Mouse (Mus musculus) liver, embryonic 13.5 days (tissue): ENCODE measurements at regions not wholly inside any gene's neighbourhood (a gene's known extent, or its start where the extent isn't known, plus 50 kb on each side); places are given as distances from the start of the nearest gene placed in this dataset.
"Not testable (repeated sequence)": the region's sequence is repeated elsewhere in the genome, so short reads cannot be mapped to it uniquely, and the experiment has no call there.

Experiments
- ATAC-seq: fragments of 200-750 bp; cut with Nextera tagmentation; 2 replicates; pipeline ENCODE4 v1.8.0; 2017; ENCODE audit warnings: low read depth, mild to moderate bottlenecking, moderate number of reproducible peaks, moderate library complexity
- DNase-seq: peaks from one replicate; pipeline ENCODE4 v3.0.0; 2022
- H3K27ac ChIP-seq: fragments of 300-500 bp; sonication (generic); 2 replicates; pipeline ENCODE4 v1.5.1; 2015; ENCODE audit warnings: moderate library complexity, mild to moderate bottlenecking, inconsistent platforms
- H3K27me3 ChIP-seq: fragments of 300-500 bp; sonication (generic); 2 replicates; pipeline ENCODE4 v1.6.1; 2015; ENCODE audit warnings: mild to moderate bottlenecking, inconsistent platforms
- H3K36me3 ChIP-seq: fragments of 300-500 bp; sonication (generic); 2 replicates; pipeline ENCODE4 v1.6.1; 2015; ENCODE audit warnings: mild to moderate bottlenecking, inconsistent platforms
- H3K4me1 ChIP-seq: fragments of 300-500 bp; sonication (generic); replicated peaks from 2 replicates; pipeline ENCODE4 v1.6.1; 2015; ENCODE audit warnings: inconsistent platforms
- H3K4me2 ChIP-seq: fragments of 300-500 bp; sonication (generic); 2 replicates; pipeline ENCODE4 v1.6.1; 2015; ENCODE audit warnings: inconsistent platforms, mild to moderate bottlenecking, moderate library complexity
- H3K4me3 ChIP-seq: fragments of 300-500 bp; sonication (generic); replicated peaks from 2 replicates; pipeline ENCODE4 v1.5.1; 2015; ENCODE audit warnings: mild to moderate bottlenecking, inconsistent platforms
- H3K9ac ChIP-seq: fragments of 300-500 bp; sonication (generic); 2 replicates; pipeline ENCODE4 v1.6.1; 2015; ENCODE audit warnings: mild to moderate bottlenecking, inconsistent platforms
- H3K9me3 ChIP-seq: fragments of 300-500 bp; sonication (generic); replicated peaks from 2 replicates; pipeline ENCODE4 v1.6.1; 2016; ENCODE audit warnings: inconsistent platforms
- whole genome bisulfite sequencing: fragments of 180-500 bp; shearing (Covaris S2); methylation state at CpG from one replicate; pipeline ENCODE4 v1.1.7; 2015; ENCODE audit not compliant: insufficient replicate concordance; 5-methylcytosine and 5-hydroxymethylcytosine counted together

DNA sequence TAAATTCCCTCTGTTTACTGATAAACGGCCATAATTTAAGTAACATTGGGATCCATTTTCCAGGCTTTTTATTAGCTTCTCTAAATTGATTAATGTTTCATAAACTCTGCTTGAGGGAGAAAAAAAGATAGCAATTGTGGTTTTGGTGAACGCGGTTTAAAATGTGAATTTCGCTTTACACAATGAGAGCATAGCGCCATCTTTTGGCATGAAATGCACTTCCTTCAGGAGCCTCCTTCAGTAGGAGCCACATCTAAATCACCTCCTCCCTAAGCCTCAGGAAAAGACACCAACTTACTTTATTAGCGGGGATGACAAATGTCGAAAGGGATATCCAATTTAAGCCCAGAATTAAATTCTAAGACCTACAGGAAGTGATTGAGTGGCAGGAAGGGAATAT is 309.1 kb downstream of the Trib2 start:
- Histone ChIP-seq H3K4me1 (no peaks in the 10 kb centered on the region), H3K36me3 (no peaks in the 10 kb centered on the region), H3K9ac (no peak overlapping the region), H3K27ac (no peak overlapping the region), H3K9me3 (no peaks in the 10 kb centered on the region), H3K4me3 (no peak overlapping the region), H3K27me3 (no peaks in the 10 kb centered on the region), H3K4me2 (no peak overlapping the region)
- ATAC-seq (no peak), DNase-seq (no peak)
- 21% methylated on average over 7 of the region's 7 CpGs for WGBS

DNA sequence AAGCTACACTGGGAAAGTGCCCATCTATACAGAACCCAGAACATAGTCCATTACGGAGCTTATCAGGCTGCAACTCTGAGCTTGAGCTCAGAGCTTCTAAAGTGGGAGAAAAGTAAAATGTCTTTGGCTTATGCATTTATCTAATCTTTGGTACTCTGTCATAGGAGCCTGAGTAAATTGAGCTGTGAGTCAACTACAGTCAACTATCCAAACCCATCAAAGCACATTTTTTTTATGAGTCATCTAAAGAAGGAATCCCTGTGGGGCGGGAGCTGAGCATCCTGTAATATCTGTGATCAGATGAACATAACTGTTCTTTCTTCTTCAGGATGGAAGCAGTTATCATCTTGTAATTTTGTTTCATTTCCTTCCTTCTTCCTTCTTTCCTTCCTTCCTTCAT is 323.1 kb downstream of the Trib2 start:
- H3K9ac ChIP-seq, result no peak overlapping the region
- no peak overlapping the region for H3K4me2 ChIP-seq
- DNase-seq (no peak), ATAC-seq (no peak)
- WGBS, result 53% methylated on average over 2 of the region's 2 CpGs
- no peaks in the 10 kb centered on the region for H3K27me3 ChIP-seq
- H3K9me3 ChIP-seq, result no peaks in the 10 kb centered on the region
- no peaks in the 10 kb centered on the region for H3K4me1 ChIP-seq
- no peak overlapping the region for H3K27ac ChIP-seq
- no peaks in the 10 kb centered on the region for H3K36me3 ChIP-seq
- H3K4me3 ChIP-seq, result no peak overlapping the region

DNA sequence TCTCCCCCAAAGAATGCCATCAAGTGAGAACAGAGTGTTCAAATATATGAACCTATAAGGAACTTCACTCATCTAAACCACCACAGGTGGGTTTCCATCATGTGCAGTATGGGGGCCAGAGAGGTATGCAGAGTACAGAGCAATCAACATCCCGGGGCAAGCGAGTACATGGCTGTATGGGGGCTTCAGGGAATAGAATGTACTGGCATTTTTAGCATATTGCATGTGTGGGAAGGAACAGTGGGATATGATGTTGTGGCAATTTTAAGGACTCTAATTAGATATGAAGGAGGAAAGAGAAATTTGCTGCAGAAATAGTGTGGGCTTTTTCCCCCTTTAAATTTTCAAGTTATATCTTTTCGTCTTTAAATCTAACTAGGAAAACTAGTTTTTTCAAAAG is 344.0 kb downstream of the Trib2 start:
- ATAC-seq (no peak), DNase-seq (no peak)
- Histone ChIP-seq H3K4me1 (no peaks in the 10 kb centered on the region), H3K9me3 (no peaks in the 10 kb centered on the region), H3K27ac (no peak overlapping the region), H3K9ac (no peak overlapping the region), H3K27me3 (no peaks in the 10 kb centered on the region), H3K4me2 (no peak overlapping the region), H3K36me3 (no peaks in the 10 kb centered on the region), H3K4me3 (no peak overlapping the region)
- WGBS, result 64% methylated on average over 3 of the region's 3 CpGs

GRCm38 (mm10) chr12:15459429-15459828 is 357.3 kb downstream of the Trib2 start:
- Histone ChIP-seq H3K4me1 (no peaks in the 10 kb centered on the region), H3K4me2 (no peak overlapping the region), H3K9me3 (no peaks in the 10 kb centered on the region; the same call in 1 of the 2 replicates), H3K36me3 (no peaks in the 10 kb centered on the region), H3K4me3 (no peak overlapping the region), H3K9ac (no peak overlapping the region), H3K27me3 (no peaks in the 10 kb centered on the region), H3K27ac (no peak overlapping the region)
- ATAC-seq (no peak), DNase-seq (no peak)
- 49% methylated on average over 1 of the region's 1 CpGs for WGBS

DNA sequence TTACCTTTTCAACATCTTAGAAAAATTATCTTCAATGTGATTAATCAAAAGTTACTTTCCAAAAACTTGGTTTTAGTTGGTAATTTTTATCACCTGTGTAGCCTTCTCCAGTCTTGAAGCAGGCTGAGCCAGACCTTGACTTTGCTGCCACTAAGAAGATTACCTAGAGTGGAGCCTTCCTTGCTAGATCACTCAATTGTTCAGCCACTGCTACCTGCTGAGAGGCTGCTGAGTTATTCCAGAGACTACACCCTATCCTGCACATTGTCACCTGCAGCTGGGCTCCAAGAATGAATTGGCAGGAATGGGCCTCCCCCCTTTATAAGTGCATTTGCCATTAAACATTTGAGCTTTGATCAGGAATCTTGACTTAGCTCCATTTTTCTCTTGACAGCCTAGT is 360.4 kb downstream of the Trib2 start:
- not testable (repeated sequence) for DNase-seq, H3K9ac ChIP-seq, H3K4me3 ChIP-seq, H3K36me3 ChIP-seq, H3K27ac ChIP-seq, H3K27me3 ChIP-seq, H3K9me3 ChIP-seq, H3K4me1 ChIP-seq, ATAC-seq, H3K4me2 ChIP-seq

- Histone ChIP-seq H3K36me3 (no peaks in the 10 kb centered on the region), H3K4me3 (no peak overlapping the region), H3K4me2 (no peak overlapping the region), H3K27me3 (no peaks in the 10 kb centered on the region), H3K9me3 (no peaks in the 10 kb centered on the region; the same call in 1 of the 2 replicates), H3K9ac (no peak overlapping the region), H3K27ac (no peak overlapping the region), H3K4me1 (no peaks in the 10 kb centered on the region)
- no peak for DNase-seq
- no peak for ATAC-seq
- WGBS, result 73% methylated on average over 2 of the region's 2 CpGs
Observed at GRCm38 (mm10) chr12:15455744-15456143, 361.0 kb downstream of the Trib2 start.

DNA sequence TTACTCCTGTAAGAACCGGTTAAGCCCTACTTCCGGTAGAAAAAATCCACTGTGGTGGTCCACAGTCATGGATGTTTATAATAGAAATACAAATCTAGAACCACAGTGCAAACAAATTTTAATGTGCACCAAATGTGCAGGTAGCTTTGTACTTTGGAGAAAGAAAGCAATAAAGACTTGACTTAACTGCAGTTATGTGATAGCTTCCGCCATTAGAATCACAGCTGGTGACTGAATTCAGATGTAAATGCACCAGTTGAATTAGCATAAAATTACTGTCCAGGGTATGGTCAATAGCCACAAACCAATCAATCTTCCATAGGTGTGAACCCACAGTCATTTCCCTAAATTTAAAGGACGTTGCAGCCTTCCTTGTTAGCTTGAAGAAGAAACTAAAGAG is 367.2 kb downstream of the Trib2 start:
- H3K4me1 ChIP-seq, result no peaks in the 10 kb centered on the region
- H3K4me2 ChIP-seq, result no peak overlapping the region
- 65% methylated on average over 4 of the region's 4 CpGs for WGBS
- no peak overlapping the region for H3K9ac ChIP-seq
- H3K4me3 ChIP-seq, result no peak overlapping the region
- no peak overlapping the region for H3K27ac ChIP-seq
- DNase-seq (no peak), ATAC-seq (no peak)
- H3K9me3 ChIP-seq, result no peaks in the 10 kb centered on the region; the same call in 1 of the 2 replicates
- H3K27me3 ChIP-seq, result no peaks in the 10 kb centered on the region
- H3K36me3 ChIP-seq, result no peaks in the 10 kb centered on the region

GRCm38 (mm10) chr12:15416180-15416766 is 400.4 kb downstream of the Trib2 start:
- Histone ChIP-seq H3K4me1 (no peaks in the 10 kb centered on the region), H3K27me3 (no peaks in the 10 kb centered on the region), H3K36me3 (no peaks in the 10 kb centered on the region), H3K9me3 (no peaks in the 10 kb centered on the region), H3K4me3 (no peak overlapping the region), H3K9ac (no peak overlapping the region), H3K27ac (no peak overlapping the region), H3K4me2 (no peak overlapping the region)
- DNase-seq (no peak), ATAC-seq (no peak)
- 12% methylated on average over 4 of the region's 4 CpGs for WGBS

GRCm38 (mm10) chr12:15410419-15410818 is 406.3 kb downstream of the Trib2 start:
- Histone ChIP-seq H3K36me3 (no peaks in the 10 kb centered on the region), H3K4me2 (no peak overlapping the region), H3K9ac (no peak overlapping the region), H3K4me1 (no peaks in the 10 kb centered on the region), H3K27ac (no peak overlapping the region), H3K9me3 (no peaks in the 10 kb centered on the region), H3K27me3 (no peaks in the 10 kb centered on the region), H3K4me3 (no peak overlapping the region)
- WGBS, result 57% methylated on average over 3 of the region's 3 CpGs
- DNase-seq, result no peak
- ATAC-seq, result no peak

DNA sequence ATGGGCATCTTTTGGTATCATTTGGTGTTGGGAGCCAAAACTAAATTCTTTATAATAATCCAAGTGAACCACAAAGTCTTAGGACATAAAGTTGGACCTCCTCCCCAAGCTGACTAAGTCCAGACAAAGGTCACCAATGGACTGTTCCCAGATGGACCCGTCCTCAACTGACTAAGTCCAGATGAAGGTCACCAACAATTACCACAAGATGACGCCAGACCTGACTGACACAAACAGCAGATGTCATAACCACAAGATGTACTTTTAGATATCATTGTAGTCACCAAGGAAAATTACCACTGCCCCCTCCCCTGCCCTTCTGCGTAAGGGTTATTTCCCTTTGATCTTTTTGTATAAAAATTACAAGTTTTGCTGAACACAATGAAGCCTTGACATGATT is 409.1 kb downstream of the Trib2 start:
- not testable (repeated sequence) for H3K4me3 ChIP-seq, H3K4me1 ChIP-seq, H3K4me2 ChIP-seq, H3K9me3 ChIP-seq, H3K27me3 ChIP-seq, DNase-seq, H3K9ac ChIP-seq, H3K27ac ChIP-seq, ATAC-seq, H3K36me3 ChIP-seq
- 42% methylated on average over 3 of the region's 3 CpGs for WGBS

GRCm38 (mm10) chr12:15392641-15393040 is 424.1 kb downstream of the Trib2 start:
- 59% methylated on average over 3 of the region's 3 CpGs for WGBS
- Histone ChIP-seq H3K4me1 (no peaks in the 10 kb centered on the region), H3K9ac (no peak overlapping the region), H3K36me3 (no peaks in the 10 kb centered on the region), H3K27me3 (no peaks in the 10 kb centered on the region), H3K27ac (no peak overlapping the region), H3K4me3 (no peak overlapping the region), H3K4me2 (no peak overlapping the region), H3K9me3 (no peaks in the 10 kb centered on the region)
- no peak for DNase-seq
- no peak for ATAC-seq

DNA sequence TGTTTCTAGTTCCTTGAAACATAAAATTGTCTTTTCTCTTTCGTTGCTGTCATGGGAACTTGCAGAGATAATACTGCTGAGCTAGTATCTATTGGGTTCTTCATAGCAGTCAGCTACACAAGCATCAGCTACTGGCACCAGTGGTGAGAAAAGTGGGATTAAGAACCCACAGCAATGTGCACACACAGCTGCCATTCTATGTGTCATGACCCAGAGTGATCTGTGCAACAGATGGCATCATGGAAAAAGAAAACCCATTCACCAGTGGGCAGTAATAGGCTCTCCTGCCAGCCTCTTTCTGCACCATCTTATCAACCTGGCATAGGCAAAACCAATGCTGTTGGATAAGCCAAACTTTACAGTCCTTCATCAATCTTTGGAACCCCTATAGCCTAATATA is 428.1 kb downstream of the Trib2 start:
- H3K9me3 ChIP-seq, result no peaks in the 10 kb centered on the region
- H3K4me3 ChIP-seq, result no peak overlapping the region
- H3K4me1 ChIP-seq, result no peaks in the 10 kb centered on the region
- WGBS, result 40% methylated on average over 1 of the region's 1 CpGs
- no peaks in the 10 kb centered on the region for H3K36me3 ChIP-seq
- H3K4me2 ChIP-seq, result no peak overlapping the region
- H3K27ac ChIP-seq, result no peak overlapping the region
- no peak for ATAC-seq
- DNase-seq, result no peak
- no peaks in the 10 kb centered on the region for H3K27me3 ChIP-seq
- no peak overlapping the region for H3K9ac ChIP-seq
